ENCODE assay signal across 8 mouse cellular contexts in the genomic region with DNA sequence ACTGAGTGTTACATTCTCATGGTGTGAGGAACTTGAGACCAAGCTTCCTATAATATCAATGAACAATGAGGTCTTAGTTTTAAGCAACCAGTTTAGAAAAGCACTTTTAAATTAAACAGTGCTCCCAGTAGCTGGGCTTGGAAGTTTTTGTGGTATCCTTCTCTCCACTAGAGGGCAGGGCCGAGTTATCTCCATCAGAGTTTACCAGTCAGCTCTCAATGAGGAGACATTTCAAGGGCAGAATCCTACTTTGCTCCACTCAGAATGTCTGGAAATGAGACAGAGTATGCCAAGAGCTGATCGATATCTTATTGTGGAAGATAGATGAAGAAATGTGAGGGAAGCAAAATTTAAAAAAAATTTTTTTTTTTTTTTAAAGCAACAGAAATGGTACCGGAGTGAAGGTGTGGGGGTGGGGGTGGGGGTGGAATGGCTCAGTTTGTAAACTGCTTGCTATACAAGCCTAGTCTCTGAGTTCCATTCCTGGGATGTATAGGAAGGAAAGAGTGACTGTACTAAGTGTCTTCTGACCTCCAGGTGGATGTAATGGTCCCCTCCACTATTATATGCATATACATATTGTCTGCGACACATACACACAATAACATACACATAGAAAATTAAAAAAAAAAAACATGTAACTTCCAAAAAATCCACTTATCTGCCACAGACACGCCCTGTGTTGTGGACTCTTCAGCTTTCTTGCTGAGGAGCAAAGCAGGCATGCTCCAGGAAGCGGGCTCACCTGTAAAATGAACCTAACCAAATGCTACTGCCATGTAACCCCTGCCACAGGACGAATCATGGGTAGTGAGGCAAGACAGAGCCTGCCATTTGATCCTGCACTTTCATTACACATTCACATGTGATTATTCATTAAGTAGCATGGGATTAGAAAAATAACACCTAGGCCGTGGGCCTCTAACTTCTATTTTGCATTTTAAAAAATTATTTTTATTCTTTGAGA.
DNase-seq lines count a peak whose midpoint lies in the region; ATAC-seq and TF ChIP-seq lines count a peak whose summit lies in the region.

No protein-coding gene starts in this region.

- peak; percentile 85 for TF ChIP-seq RAD21 in MEL (IDR thresholded peaks at IDR 0.05; ENCODE audit: low read depth, low read length)

- no peaks in the 10 kb centered on the region for H3K9me3 ChIP-seq in MEL (replicated peaks; ENCODE audit: insufficient read depth, low read length)
- no peaks in the 10 kb centered on the region for H3K9me3 ChIP-seq in hindbrain, embryonic 10.5 days
- no peaks in the 10 kb centered on the region for H3K9me3 ChIP-seq in liver, postnatal 0 days (ENCODE audit: low read length)
- H3K9me3 ChIP-seq in neural tube, embryonic 15.5 days (replicated peaks) = no peaks in the 10 kb centered on the region

- TF ChIP-seq EP300 in MEL (IDR thresholded peaks at IDR 0.05; ENCODE audit: low read depth in 1 of 2, low read length in 2 of 2) = no peak
- no peak for TF ChIP-seq EP300 in liver, postnatal 0 days (IDR thresholded peaks at IDR 0.05; ENCODE audit: low read depth)

- H3K9ac ChIP-seq in MEL (ENCODE audit: control insufficient read depth, low read depth, low read length, poor library complexity, severe bottlenecking) = no peak overlapping the region
- no peak overlapping the region for H3K9ac ChIP-seq in liver, postnatal 0 days (replicated peaks)
- no peak overlapping the region for H3K9ac ChIP-seq in neural tube, embryonic 15.5 days (replicated peaks)

- peak; percentile 79 for DNase-seq in MEL (ENCODE audit: low read depth, low spot score)
- DNase-seq in brain, embryonic 14.5 days (ENCODE audit: low read depth) = peak; percentile 87
- peak; percentile 26 for DNase-seq in fibroblast of lung, adult 2 months (ENCODE audit: low read depth)
- peak; percentile 44 for DNase-seq in hindbrain, embryonic 10.5 days (ENCODE audit: low spot score)
- peak; percentile 79 for DNase-seq in layer of hippocampus, adult 11-12 months (ENCODE audit: low spot score)
- peak; percentile 22 for DNase-seq in liver, postnatal 0 days
- DNase-seq in spleen, postnatal 4 days (ENCODE audit: low spot score in 2 of 2) = no peak

- ATAC-seq in liver, postnatal 0 days = no peak
- ATAC-seq in neural tube, embryonic 15.5 days (ENCODE audit: low FRiP score) = peak; percentile 70

- peaks cover 0 to 6% of the 10 kb centered on the region in 2 experiments; a peak in 2 of 4 replicates for H3K36me3 ChIP-seq in MEL (ENCODE audit: control insufficient read depth in 1 of 2, insufficient read depth in 2 of 2, low read length in 2 of 2)
- no peaks in the 10 kb centered on the region for H3K36me3 ChIP-seq in hindbrain, embryonic 10.5 days
- no peaks in the 10 kb centered on the region for H3K36me3 ChIP-seq in liver, postnatal 0 days (replicated peaks; ENCODE audit: insufficient read depth, low read length)
- no peaks in the 10 kb centered on the region for H3K36me3 ChIP-seq in neural tube, embryonic 15.5 days

- peak; percentile 53 to 80 (median 58) for TF ChIP-seq CTCF in MEL (IDR thresholded peaks at IDR 0.05 in 2 of 3, conservative IDR thresholded peaks at IDR 0.05 in 1 of 3; ENCODE audit: control insufficient read depth in 1 of 3, insufficient read depth in 1 of 3, low read depth in 2 of 3, low read length in 3 of 3, poor library complexity in 1 of 3, severe bottlenecking in 1 of 3)
- TF ChIP-seq CTCF in brain, embryonic 14.5 days (IDR thresholded peaks at IDR 0.05; ENCODE audit: borderline replicate concordance, extremely low read depth, insufficient read depth, insufficient read length) = peak; percentile 76; the same call in 1 of the 2 replicates
- TF ChIP-seq CTCF in liver, postnatal 0 days (IDR thresholded peaks at IDR 0.05; ENCODE audit: low read depth) = peak; percentile 59

- no peaks in the 10 kb centered on the region for H3K79me2 ChIP-seq in MEL (ENCODE audit: control insufficient read depth, insufficient read depth, low read length, poor library complexity)

- 68% methylated on average over 8 of the region's 8 CpGs for WGBS in hindbrain, embryonic 10.5 days
- WGBS in liver, postnatal 0 days (ENCODE audit: insufficient replicate concordance) = 62% methylated on average over 8 of the region's 8 CpGs
- WGBS in neural tube, embryonic 15.5 days = 64% methylated on average over 8 of the region's 8 CpGs

- TF ChIP-seq POLR2A in MEL (IDR thresholded peaks at IDR 0.05; ENCODE audit: control insufficient read depth in 1 of 2, insufficient read depth in 1 of 2, low read depth in 1 of 2, low read length in 2 of 2, poor library complexity in 1 of 2) = no peak
- no peak for TF ChIP-seq POLR2A in brain, embryonic 14.5 days (IDR thresholded peaks at IDR 0.05; ENCODE audit: borderline replicate concordance, extremely low read depth, insufficient read depth, insufficient read length, poor library complexity, severe bottlenecking)

- H3K27ac ChIP-seq in MEL (ENCODE audit: control insufficient read depth, low read depth, low read length) = no peak overlapping the region
- H3K27ac ChIP-seq in hindbrain, embryonic 10.5 days = no peak overlapping the region
- H3K27ac ChIP-seq in liver, postnatal 0 days (ENCODE audit: low read depth) = no peak overlapping the region
- H3K27ac ChIP-seq in neural tube, embryonic 15.5 days (replicated peaks) = no peak overlapping the region

- no peaks in the 10 kb centered on the region for H3K27me3 ChIP-seq in MEL (ENCODE audit: control insufficient read depth in 1 of 2, insufficient read depth in 2 of 2, low read length in 2 of 2)
- H3K27me3 ChIP-seq in hindbrain, embryonic 10.5 days (ENCODE audit: insufficient read depth, poor library complexity, severe bottlenecking) = no peaks in the 10 kb centered on the region
- no peaks in the 10 kb centered on the region for H3K27me3 ChIP-seq in liver, postnatal 0 days (ENCODE audit: insufficient read depth, low read length)
- no peaks in the 10 kb centered on the region for H3K27me3 ChIP-seq in neural tube, embryonic 15.5 days (replicated peaks)

- peaks cover 4% of the 10 kb centered on the region in 2 experiments; a peak in 3 of 4 replicates for H3K4me1 ChIP-seq in MEL (ENCODE audit: control insufficient read depth in 1 of 2, insufficient read depth in 2 of 2, low read length in 2 of 2)
- H3K4me1 ChIP-seq in hindbrain, embryonic 10.5 days (replicated peaks) = no peaks in the 10 kb centered on the region
- no peaks in the 10 kb centered on the region for H3K4me1 ChIP-seq in liver, postnatal 0 days (ENCODE audit: insufficient read depth)
- no peaks in the 10 kb centered on the region for H3K4me1 ChIP-seq in neural tube, embryonic 15.5 days

- no peak overlapping the region for H3K4me3 ChIP-seq in MEL (ENCODE audit: control insufficient read depth in 1 of 2, insufficient read depth in 1 of 2, low read depth in 2 of 2, low read length in 2 of 2)
- H3K4me3 ChIP-seq in hindbrain, embryonic 10.5 days = no peak overlapping the region
- H3K4me3 ChIP-seq in liver, postnatal 0 days (ENCODE audit: low read depth, low read length) = no peak overlapping the region
- H3K4me3 ChIP-seq in neural tube, embryonic 15.5 days (replicated peaks) = no peak overlapping the region

- H3K4me2 ChIP-seq in liver, postnatal 0 days (ENCODE audit: low read depth, low read length) = no peak overlapping the region
- H3K4me2 ChIP-seq in neural tube, embryonic 15.5 days = no peak overlapping the region

TF ChIP-seq in MEL, 35 proteins besides CTCF, POLR2A, EP300 and RAD21:
- TF ChIP-seq ZNF384 (IDR thresholded peaks at IDR 0.05; ENCODE audit: low read depth, low read length) (no peak), ZC3H11A (IDR thresholded peaks at IDR 0.05; ENCODE audit: low read depth, low read length) (peak; percentile 89), MYC (IDR thresholded peaks at IDR 0.05; ENCODE audit: low read depth, low read length) (no peak), GABPA (IDR thresholded peaks at IDR 0.05; ENCODE audit: low read depth, low read length) (no peak), SMC3 (IDR thresholded peaks at IDR 0.05; ENCODE audit: low read depth, low read length) (peak; percentile 85)
TF ChIP-seq in MEL: peak in this region for 2.

Comparison
In these comparisons a context has a peak if more than half of its experiments do, and no peak if none do; other contexts are left out.
1. DNase-seq: peak in MEL (single experiment), brain, embryonic 14.5 days (single experiment), fibroblast of lung, adult 2 months (single experiment), hindbrain, embryonic 10.5 days (single experiment), layer of hippocampus, adult 11-12 months (single experiment) and liver, postnatal 0 days (single experiment); none in spleen, postnatal 4 days (0 of 2).
2. Peak in every context shown above with its lines, with median percentiles within 50 percentile points of each other: CTCF ChIP-seq.